Mouse (Mus musculus): ENCODE measurements at regions not wholly inside any gene's neighbourhood (a gene's known extent, or its start where the extent isn't known, plus 50 kb on each side); places are given as distances from the start of the nearest gene placed in this dataset.

DNA sequence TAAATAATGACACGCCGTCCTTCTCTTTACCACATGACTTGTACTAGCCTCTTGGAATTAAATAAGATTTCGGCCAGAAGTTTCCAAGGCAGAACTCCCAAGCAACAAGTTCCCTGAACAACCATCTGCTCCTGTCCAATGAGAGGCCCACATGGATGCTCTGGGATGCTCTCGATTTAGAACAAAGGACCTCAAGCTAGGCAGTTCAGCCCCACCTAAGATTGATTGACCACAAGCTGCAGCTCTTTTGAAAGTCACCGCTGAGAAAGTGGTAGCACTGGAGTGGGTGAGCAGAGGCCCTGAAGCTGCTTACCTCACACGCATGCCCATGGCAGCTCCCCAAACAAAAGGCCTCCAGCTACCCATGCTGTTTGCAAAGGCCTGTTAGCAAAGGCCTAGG, 73.1 kb upstream of the Eomes start:
- TF ChIP-seq CTCF (IDR thresholded peaks at IDR 0.05; ENCODE audit: extremely low read depth, insufficient read length, insufficient replicate concordance, low read depth, low read length): no peak
- TF ChIP-seq POLR2A (IDR thresholded peaks at IDR 0.05; ENCODE audit: low read depth, low read length): no peak

Data from small intestine, adult 2 months (tissue).